In genomic region chr9:106287165-106287564, GRCm38 (mm10) we compare ENCODE assay signal across 22 mouse cellular contexts. TPM values are rescaled to one million over a fixed set of nuclear protein-coding genes. Genes with fewer than 3 reads are reported as not detected.
DNase-seq lines count a peak whose midpoint lies in the region; ATAC-seq and TF ChIP-seq lines count a peak whose summit lies in the region.
"Had no signal": no experiment of that assay in that cellular context is flagged by ENCODE, and none has a peak within 500 bp of the region (broad histone marks: within the 10 kb centered on the region; RNA-seq: fewer than 3 reads in every experiment).

No protein-coding gene starts in this region.

- DNase-seq in hindbrain, postnatal 0 days (ENCODE audit: low spot score): no peak
- no peak for DNase-seq in hindbrain, embryonic 11.5 days (ENCODE audit: low spot score)
- DNase-seq in left cerebral cortex, adult 2 months (ENCODE audit: extremely low spot score in 1 of 2, low spot score in 2 of 2): no peak
- DNase-seq in left cerebral cortex, postnatal 36 days (ENCODE audit: low spot score in 2 of 2): no peak
- DNase-seq in retina, adult 2 months (ENCODE audit: low read depth, low spot score): peak; percentile 57
- no peak for DNase-seq in retina, embryonic 14.5 days (ENCODE audit: low spot score)
- DNase-seq: adrenal gland, adult 2 months; adrenal gland, postnatal 25 days; cerebellum, adult 18-20 months; cerebellum, adult 9-11 months; cerebellum, postnatal 36 days; gastrocnemius, adult 2 months; gastrocnemius, postnatal 25 days; heart, postnatal 4 days had no signal

- H3K4me3 ChIP-seq in hindbrain, postnatal 0 days (ENCODE audit: low read length): no peak overlapping the region
- no peak overlapping the region for H3K4me3 ChIP-seq in hindbrain, embryonic 11.5 days (ENCODE audit: low read depth, low read length)
- no peak overlapping the region for H3K4me3 ChIP-seq in left cerebral cortex, adult 2 months
- H3K4me3 ChIP-seq: embryonic facial prominence, embryonic 15.5 days; erythroblast, embryonic 14.5 days; forebrain, embryonic 10.5 days; gastrocnemius, adult 2 months; heart, embryonic 13.5 days; hindbrain, embryonic 13.5 days had no signal

- no peak overlapping the region for H3K9ac ChIP-seq in hindbrain, postnatal 0 days (replicated peaks; ENCODE audit: low read length)
- H3K9ac ChIP-seq in hindbrain, embryonic 11.5 days (ENCODE audit: low read depth, low read length): no peak overlapping the region
- H3K9ac ChIP-seq: embryonic facial prominence, embryonic 15.5 days; heart, embryonic 13.5 days; hindbrain, embryonic 13.5 days had no signal

- ATAC-seq in hindbrain, postnatal 0 days: no peak
- ATAC-seq in hindbrain, embryonic 11.5 days (ENCODE audit: low FRiP score): no peak
- ATAC-seq: forebrain, embryonic 14.5 days; Patski had no signal

- no peaks in the 10 kb centered on the region for H3K9me3 ChIP-seq in hindbrain, postnatal 0 days (ENCODE audit: low read length)
- no peaks in the 10 kb centered on the region for H3K9me3 ChIP-seq in hindbrain, embryonic 11.5 days (ENCODE audit: control insufficient read depth, low read length)
- H3K9me3 ChIP-seq: embryonic facial prominence, embryonic 15.5 days; forebrain, embryonic 10.5 days; heart, embryonic 13.5 days; hindbrain, embryonic 13.5 days had no signal

- intact Hi-C loops in left cerebral cortex, adult 2 months (cut with DNase I): no loop called here
- intact Hi-C loops in left cerebral cortex, postnatal 36 days (cut with DNase I): loop anchor here (5.0 kb wide), 1 partner anchor 190 kb away; the partner anchor contains the start of genes Parp3 and Rrp9

- WGBS in hindbrain, postnatal 0 days: 50% methylated on average over 4 of the region's 4 CpGs
- 59% methylated on average over 4 of the region's 4 CpGs for WGBS in hindbrain, embryonic 11.5 days

- no peak overlapping the region for H3K27ac ChIP-seq in hindbrain, postnatal 0 days
- H3K27ac ChIP-seq in hindbrain, embryonic 11.5 days (ENCODE audit: low read depth, low read length): no peak overlapping the region
- no peak overlapping the region for H3K27ac ChIP-seq in left cerebral cortex, adult 2 months
- H3K27ac ChIP-seq: embryonic facial prominence, embryonic 15.5 days; forebrain, embryonic 10.5 days; gastrocnemius, adult 2 months; heart, embryonic 13.5 days; hindbrain, embryonic 13.5 days had no signal

- 0 out of 2 replicates have a peak, but pooled peaks cover 4% of the 10 kb centered on the region for H3K36me3 ChIP-seq in hindbrain, postnatal 0 days (ENCODE audit: insufficient read depth, low read length)
- no peaks in the 10 kb centered on the region for H3K36me3 ChIP-seq in hindbrain, embryonic 11.5 days (ENCODE audit: control insufficient read depth, insufficient read depth, low read length)

- no peak overlapping the region for H3K4me2 ChIP-seq in hindbrain, postnatal 0 days (ENCODE audit: low read depth, low read length)
- no peak overlapping the region for H3K4me2 ChIP-seq in hindbrain, embryonic 11.5 days (replicated peaks; ENCODE audit: low read depth, low read length)
- H3K4me2 ChIP-seq: embryonic facial prominence, embryonic 15.5 days; heart, embryonic 13.5 days; hindbrain, embryonic 13.5 days had no signal

- TF ChIP-seq CTCF in hindbrain, postnatal 0 days (IDR thresholded peaks at IDR 0.05; ENCODE audit: low read depth): peak; percentile 10; the same call in 1 of the 2 replicates
- peak; percentile 16; the same call in 1 of the 2 replicates for TF ChIP-seq CTCF in left cerebral cortex, adult 2 months (IDR thresholded peaks at IDR 0.05)

- H3K27me3 ChIP-seq in hindbrain, postnatal 0 days (ENCODE audit: insufficient read depth, low read length): no peaks in the 10 kb centered on the region
- no peaks in the 10 kb centered on the region for H3K27me3 ChIP-seq in hindbrain, embryonic 11.5 days (ENCODE audit: control insufficient read depth, insufficient read depth, low read length)
- H3K27me3 ChIP-seq: CH12.LX; embryonic facial prominence, embryonic 15.5 days; heart, embryonic 13.5 days; hindbrain, embryonic 13.5 days; Patski had no signal

- no peaks in the 10 kb centered on the region for H3K4me1 ChIP-seq in hindbrain, postnatal 0 days (ENCODE audit: insufficient read depth, low read length)
- no peaks in the 10 kb centered on the region for H3K4me1 ChIP-seq in hindbrain, embryonic 11.5 days (replicated peaks; ENCODE audit: control insufficient read depth, insufficient read depth, low read length)
- H3K4me1 ChIP-seq: embryonic facial prominence, embryonic 15.5 days; hindbrain, embryonic 13.5 days had no signal

RNA-seq across cellular contexts. Expression of gene Poc1a, which starts 6.3 kb away (rescaled TPM):
- total RNA-seq in hindbrain, postnatal 0 days (2014; rRNA removed): 9.3 and 9.8 TPM in 2 replicates
- polyA plus RNA-seq in hindbrain, postnatal 0 days (2015; fragmentation: Nextera tagmentation; extraction: Ambion mirVana): 9.2 and 10.8 TPM in 2 replicates
- polyA plus RNA-seq in hindbrain, embryonic 11.5 days (2014; fragmentation: Nextera tagmentation; extraction: Ambion mirVana): 27.3 and 27.6 TPM in 2 replicates
- 10 to 100 TPM; 18.6 to 19.6 TPM for total RNA-seq in left cerebral cortex, adult 2 months (2021)
- total RNA-seq in left cerebral cortex, postnatal 36 days (2021): 10 to 100 TPM; 22.0 to 26.4 TPM

RNA-seq across cellular contexts. Expression of gene Alas1, which starts 38.7 kb away (rescaled TPM):
- 80.9 and 92.7 TPM in 2 replicates for total RNA-seq in hindbrain, postnatal 0 days (2014; rRNA removed)
- 80.4 and 92.3 TPM in 2 replicates for polyA plus RNA-seq in hindbrain, postnatal 0 days (2015; fragmentation: Nextera tagmentation; extraction: Ambion mirVana)
- 83.8 and 84.7 TPM in 2 replicates for polyA plus RNA-seq in hindbrain, embryonic 11.5 days (2014; fragmentation: Nextera tagmentation; extraction: Ambion mirVana)
- 100 to 1,000 TPM; 138 to 140 TPM for total RNA-seq in left cerebral cortex, adult 2 months (2021)
- total RNA-seq in left cerebral cortex, postnatal 36 days (2021): 100 to 1,000 TPM; 138 TPM
